Mouse (Mus musculus): Measurements from ENCODE around the gene Tmbim6. TPM values are rescaled to one million over a fixed set of nuclear protein-coding genes. Genes with fewer than 3 reads are reported as not detected.
"Not testable (repeated sequence)": the region's sequence is repeated elsewhere in the genome, so short reads cannot be mapped to it uniquely, and the experiment has no call there.

Tmbim6 gene
- polyA plus RNA-seq, 1 experiment from 2014 or later, result 653 TPM

DNA sequence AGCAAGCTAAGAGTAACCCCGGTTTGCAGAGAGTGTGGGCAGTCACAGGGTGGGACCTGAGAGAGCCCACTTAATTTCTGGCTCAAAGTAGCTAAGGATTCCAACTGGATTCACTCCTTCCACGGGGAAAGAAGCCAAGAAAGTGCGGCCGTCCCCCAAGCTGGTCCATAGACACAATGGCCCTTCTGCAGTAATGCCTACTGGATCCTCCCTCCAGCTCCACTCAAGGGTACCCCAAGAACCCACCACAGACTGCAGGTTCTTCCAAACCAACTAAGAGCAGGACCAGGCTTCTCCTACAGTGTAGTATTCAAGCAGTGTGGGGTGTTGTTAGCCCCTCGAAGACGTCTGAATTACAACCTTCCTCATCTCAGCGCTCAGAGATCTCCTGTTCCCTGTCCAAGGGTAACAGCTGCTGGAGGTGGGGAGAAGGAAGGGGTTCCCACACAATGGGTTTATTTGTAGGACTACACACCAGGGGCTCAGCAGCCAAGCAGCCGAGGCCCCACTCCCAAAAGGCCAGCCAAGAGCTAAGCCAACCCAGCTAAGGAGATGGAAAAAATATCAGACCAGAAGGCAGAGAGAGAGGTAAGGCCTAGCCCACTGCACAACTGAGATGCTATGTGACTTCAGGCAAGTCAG is 48.3 kb downstream of the Tmbim6 start:
- WGBS, result 55% methylated on average over 8 of the region's 8 CpGs
- Histone ChIP-seq H3K9ac (replicated peaks; ENCODE audit: low read length) (no peak overlapping the region), H3K27ac (ENCODE audit: low read length) (peak overlapping the region; percentile 66), H3K27me3 (ENCODE audit: insufficient read depth, low read length) (no peaks in the 10 kb centered on the region), H3K9me3 (ENCODE audit: low read length) (no peaks in the 10 kb centered on the region), H3K4me2 (replicated peaks; ENCODE audit: low read depth, low read length) (no peak overlapping the region), H3K36me3 (ENCODE audit: insufficient read depth, low read length) (no peaks in the 10 kb centered on the region; the same call in 1 of the 2 replicates), H3K4me1 (ENCODE audit: insufficient read depth, low read length) (peaks cover 60% of the 10 kb centered on the region), H3K4me3 (ENCODE audit: low read length) (no peak overlapping the region)
- ATAC-seq (ENCODE audit: low FRiP score, low TSS enrichment), result no peak

DNA sequence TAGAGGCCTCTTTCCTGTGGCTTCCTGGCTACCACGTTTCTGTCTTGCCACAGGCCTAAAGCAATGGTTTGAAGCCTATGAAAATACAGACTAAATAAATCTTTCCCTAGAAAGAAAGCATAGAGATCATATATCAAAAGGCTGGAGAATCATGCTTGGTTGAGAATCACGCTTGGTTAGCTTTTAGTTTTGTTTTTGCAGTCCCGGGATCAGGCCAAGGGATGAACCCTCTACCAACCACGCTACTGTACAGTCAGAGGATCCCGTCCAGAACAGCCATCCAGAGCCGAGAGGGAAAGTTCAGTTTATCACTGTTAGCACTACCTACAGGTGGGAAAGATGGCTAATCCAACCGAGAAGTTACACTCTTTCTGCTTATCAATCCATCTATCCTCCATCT is 49.7 kb downstream of the Tmbim6 start:
- Histone ChIP-seq H3K9ac (replicated peaks; ENCODE audit: low read length) (no peak overlapping the region), H3K27ac (ENCODE audit: low read length) (no peak overlapping the region), H3K9me3 (ENCODE audit: low read length) (no peaks in the 10 kb centered on the region), H3K36me3 (ENCODE audit: insufficient read depth, low read length) (no peaks in the 10 kb centered on the region; the same call in 1 of the 2 replicates), H3K4me1 (ENCODE audit: insufficient read depth, low read length) (peaks cover 46% of the 10 kb centered on the region), H3K4me2 (replicated peaks; ENCODE audit: low read depth, low read length) (no peak overlapping the region), H3K27me3 (ENCODE audit: insufficient read depth, low read length) (no peaks in the 10 kb centered on the region), H3K4me3 (ENCODE audit: low read length) (no peak overlapping the region)
- 20% methylated on average over 7 of the region's 7 CpGs for WGBS
- no peak for ATAC-seq (ENCODE audit: low FRiP score, low TSS enrichment)

DNA sequence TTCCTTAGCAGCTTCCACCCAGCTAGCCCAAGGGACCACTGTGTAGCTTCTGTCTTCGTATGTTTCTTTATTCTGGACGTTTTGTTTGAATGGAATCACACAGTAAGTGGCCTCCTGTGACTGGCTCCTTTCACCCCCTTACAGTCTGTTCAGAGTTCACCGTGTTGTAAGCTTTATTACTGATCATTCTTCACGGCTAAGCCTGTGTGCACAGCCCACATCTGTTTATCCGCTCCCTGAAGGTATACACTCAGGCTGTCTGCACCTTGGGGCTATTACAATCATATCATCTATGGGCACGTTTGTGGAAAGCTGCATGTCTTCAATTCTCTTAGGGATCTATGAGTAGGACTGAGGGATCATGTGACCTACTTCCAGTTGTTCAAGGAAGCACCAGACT is 52.9 kb downstream of the Tmbim6 start:
- no peak overlapping the region for H3K27ac ChIP-seq (ENCODE audit: low read length)
- H3K4me3 ChIP-seq (ENCODE audit: low read length), result no peak overlapping the region
- WGBS, result 59% methylated on average over 6 of the region's 6 CpGs
- H3K36me3 ChIP-seq (ENCODE audit: insufficient read depth, low read length), result no peaks in the 10 kb centered on the region; the same call in 1 of the 2 replicates
- H3K9ac ChIP-seq (replicated peaks; ENCODE audit: low read length), result no peak overlapping the region
- no peak for ATAC-seq (ENCODE audit: low FRiP score, low TSS enrichment)
- H3K4me2 ChIP-seq (replicated peaks; ENCODE audit: low read depth, low read length), result no peak overlapping the region
- no peaks in the 10 kb centered on the region for H3K27me3 ChIP-seq (ENCODE audit: insufficient read depth, low read length)
- no peaks in the 10 kb centered on the region for H3K9me3 ChIP-seq (ENCODE audit: low read length)
- H3K4me1 ChIP-seq (ENCODE audit: insufficient read depth, low read length), result peaks cover 39% of the 10 kb centered on the region

DNA sequence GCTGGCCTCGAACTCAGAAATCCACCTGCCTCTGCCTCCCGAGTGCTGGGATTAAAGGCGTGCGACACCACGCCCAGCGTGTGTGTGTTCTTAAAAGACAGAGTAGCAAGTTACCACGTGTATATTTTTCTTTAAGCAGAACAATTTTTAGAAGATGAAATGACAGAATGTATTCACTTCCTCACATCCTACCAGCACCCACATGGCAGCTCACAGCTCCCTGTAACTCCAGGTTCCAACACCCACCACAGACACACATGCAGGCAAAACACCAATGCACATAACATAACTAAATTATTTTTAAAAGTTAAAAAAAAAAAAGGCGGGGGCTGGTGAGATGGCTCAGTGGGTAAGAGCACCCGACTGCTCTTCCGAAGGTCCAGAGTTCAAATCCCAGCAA is 53.5 kb downstream of the Tmbim6 start:
- H3K9me3 ChIP-seq (ENCODE audit: low read length); H3K27me3 ChIP-seq (ENCODE audit: insufficient read depth, low read length); H3K27ac ChIP-seq (ENCODE audit: low read length); H3K9ac ChIP-seq (replicated peaks; ENCODE audit: low read length); H3K4me3 ChIP-seq (ENCODE audit: low read length); H3K4me2 ChIP-seq (replicated peaks; ENCODE audit: low read depth, low read length); H3K36me3 ChIP-seq (ENCODE audit: insufficient read depth, low read length); ATAC-seq (ENCODE audit: low FRiP score, low TSS enrichment): not testable (repeated sequence)
- 94% methylated on average over 10 of the region's 10 CpGs for WGBS
- peaks cover 33% of the 10 kb centered on the region for H3K4me1 ChIP-seq (ENCODE audit: insufficient read depth, low read length)

DNA sequence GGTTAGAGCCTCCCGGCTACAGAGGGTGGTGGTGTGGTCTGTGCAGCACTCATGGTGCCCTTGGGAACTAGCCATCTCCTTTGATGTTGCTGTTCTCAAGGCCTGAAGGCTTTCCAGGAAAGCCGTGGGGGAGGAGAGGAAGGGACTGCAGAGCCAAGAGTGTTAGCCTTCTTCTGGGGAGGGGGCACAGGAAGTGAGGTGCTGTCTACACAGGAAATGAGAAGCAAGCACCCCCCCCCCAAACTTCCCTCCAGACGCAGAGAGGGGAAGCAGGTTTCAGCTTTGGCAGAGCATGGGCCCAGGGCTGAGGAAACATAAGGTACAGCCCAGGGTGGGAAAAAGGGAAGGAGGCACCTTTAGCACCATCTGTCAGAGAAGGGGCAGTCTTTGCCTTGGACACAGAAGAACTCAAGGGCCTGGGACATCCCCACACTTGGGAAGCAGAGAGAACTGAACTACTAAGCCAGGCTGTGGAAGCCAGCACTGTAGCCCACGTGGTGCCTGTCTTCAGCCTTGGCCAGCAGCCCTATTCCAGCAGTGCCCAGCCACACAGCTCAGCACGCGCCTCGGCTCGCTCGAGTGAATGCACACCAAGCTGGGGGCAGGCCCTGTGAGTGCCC is 56.6 kb downstream of the Tmbim6 start:
- no peak overlapping the region; the same call in 1 of the 2 replicates for H3K9ac ChIP-seq (replicated peaks; ENCODE audit: low read length)
- H3K9me3 ChIP-seq (ENCODE audit: low read length), result no peaks in the 10 kb centered on the region
- H3K27me3 ChIP-seq (ENCODE audit: insufficient read depth, low read length), result no peaks in the 10 kb centered on the region
- H3K4me3 ChIP-seq (ENCODE audit: low read length), result no peak overlapping the region
- peaks cover 19% of the 10 kb centered on the region for H3K4me1 ChIP-seq (ENCODE audit: insufficient read depth, low read length)
- peak overlapping the region; percentile 47 for H3K27ac ChIP-seq (ENCODE audit: low read length)
- ATAC-seq (ENCODE audit: low FRiP score, low TSS enrichment), result peak; percentile 64
- WGBS, result 39% methylated on average over 9 of the region's 9 CpGs
- H3K36me3 ChIP-seq (ENCODE audit: insufficient read depth, low read length), result no peaks in the 10 kb centered on the region; the same call in 1 of the 2 replicates
- H3K4me2 ChIP-seq (replicated peaks; ENCODE audit: low read depth, low read length), result no peak overlapping the region

DNA sequence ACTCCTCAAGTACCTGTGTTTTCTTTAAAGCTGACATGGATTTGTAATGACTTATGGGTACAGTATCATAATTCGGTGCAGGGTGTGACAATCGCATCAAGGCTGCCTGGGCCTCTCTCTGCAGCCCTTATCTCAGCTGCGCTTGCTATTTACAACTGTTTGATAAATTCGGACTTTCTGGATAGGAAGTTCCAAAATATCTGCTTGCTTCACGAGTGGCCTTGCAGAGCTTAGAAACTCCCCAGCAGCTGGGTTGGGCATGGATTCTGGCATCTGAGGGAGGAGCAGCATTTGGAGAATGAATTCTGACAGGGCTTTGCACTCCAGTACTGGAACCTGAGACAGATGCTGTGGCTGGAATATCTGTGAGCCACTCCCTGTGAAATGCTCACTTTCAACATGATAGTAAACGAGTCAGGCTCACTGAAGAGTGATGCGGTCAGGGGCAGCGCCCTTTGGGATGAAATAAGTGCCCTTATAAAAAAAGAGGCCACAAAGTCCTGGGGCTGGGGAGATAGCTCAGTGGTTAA is 57.1 kb downstream of the Tmbim6 start:
- Histone ChIP-seq H3K4me3 (ENCODE audit: low read length) (no peak overlapping the region), H3K4me2 (replicated peaks; ENCODE audit: low read depth, low read length) (no peak overlapping the region), H3K9me3 (ENCODE audit: low read length) (no peaks in the 10 kb centered on the region), H3K4me1 (ENCODE audit: insufficient read depth, low read length) (peaks cover 19% of the 10 kb centered on the region), H3K27me3 (ENCODE audit: insufficient read depth, low read length) (no peaks in the 10 kb centered on the region), H3K27ac (ENCODE audit: low read length) (peak overlapping the region; percentile 47), H3K9ac (replicated peaks; ENCODE audit: low read length) (no peak overlapping the region; the same call in 1 of the 2 replicates), H3K36me3 (ENCODE audit: insufficient read depth, low read length) (no peaks in the 10 kb centered on the region; the same call in 1 of the 2 replicates)
- 55% methylated on average over 8 of the region's 8 CpGs for WGBS
- no peak for ATAC-seq (ENCODE audit: low FRiP score, low TSS enrichment)

DNA sequence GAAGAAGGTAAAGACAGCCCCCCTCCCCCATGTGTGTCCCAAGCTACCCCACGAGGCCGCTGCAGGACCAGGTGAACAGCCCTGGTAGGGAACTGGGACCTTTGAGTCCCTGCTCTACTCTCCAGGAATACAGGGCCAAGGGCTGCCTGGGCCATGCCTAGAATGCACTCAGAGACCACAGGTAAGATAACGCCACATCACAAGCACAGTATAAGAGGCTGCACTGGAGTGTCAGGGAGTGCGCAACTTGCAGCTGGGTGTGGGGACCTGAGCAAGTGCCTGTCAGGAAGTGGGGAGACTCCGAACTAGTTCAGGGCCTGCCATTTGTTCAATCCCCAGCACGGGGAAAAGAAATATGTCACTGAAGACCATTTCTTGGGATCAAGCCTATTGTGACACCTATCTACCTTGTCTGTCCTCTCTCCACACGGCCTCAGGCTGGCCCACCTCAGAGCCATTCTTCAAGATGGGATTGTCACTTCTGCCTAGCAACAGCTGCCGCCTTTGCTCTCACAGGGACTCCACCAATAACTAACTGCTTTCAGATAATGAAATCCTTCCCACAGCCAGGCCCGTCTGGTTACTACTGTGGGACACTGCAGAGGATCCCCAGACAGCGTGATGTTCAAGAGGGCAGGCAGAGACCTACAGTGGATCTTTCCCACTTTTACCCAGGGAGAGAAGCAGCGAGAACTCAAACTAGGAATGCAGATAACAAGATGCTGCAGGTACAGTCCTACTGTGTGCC is 60.6 kb downstream of the Tmbim6 start:
- H3K4me3 ChIP-seq (ENCODE audit: low read length), result no peak overlapping the region
- no peaks in the 10 kb centered on the region for H3K27me3 ChIP-seq (ENCODE audit: insufficient read depth, low read length)
- no peak overlapping the region for H3K9ac ChIP-seq (replicated peaks; ENCODE audit: low read length)
- no peak overlapping the region for H3K27ac ChIP-seq (ENCODE audit: low read length)
- no peaks in the 10 kb centered on the region for H3K9me3 ChIP-seq (ENCODE audit: low read length)
- ATAC-seq (ENCODE audit: low FRiP score, low TSS enrichment), result no peak
- no peaks in the 10 kb centered on the region for H3K36me3 ChIP-seq (ENCODE audit: insufficient read depth, low read length)
- no peak overlapping the region for H3K4me2 ChIP-seq (replicated peaks; ENCODE audit: low read depth, low read length)
- 78% methylated on average over 11 of the region's 11 CpGs for WGBS
- peaks cover 37% of the 10 kb centered on the region for H3K4me1 ChIP-seq (ENCODE audit: insufficient read depth, low read length)

DNA sequence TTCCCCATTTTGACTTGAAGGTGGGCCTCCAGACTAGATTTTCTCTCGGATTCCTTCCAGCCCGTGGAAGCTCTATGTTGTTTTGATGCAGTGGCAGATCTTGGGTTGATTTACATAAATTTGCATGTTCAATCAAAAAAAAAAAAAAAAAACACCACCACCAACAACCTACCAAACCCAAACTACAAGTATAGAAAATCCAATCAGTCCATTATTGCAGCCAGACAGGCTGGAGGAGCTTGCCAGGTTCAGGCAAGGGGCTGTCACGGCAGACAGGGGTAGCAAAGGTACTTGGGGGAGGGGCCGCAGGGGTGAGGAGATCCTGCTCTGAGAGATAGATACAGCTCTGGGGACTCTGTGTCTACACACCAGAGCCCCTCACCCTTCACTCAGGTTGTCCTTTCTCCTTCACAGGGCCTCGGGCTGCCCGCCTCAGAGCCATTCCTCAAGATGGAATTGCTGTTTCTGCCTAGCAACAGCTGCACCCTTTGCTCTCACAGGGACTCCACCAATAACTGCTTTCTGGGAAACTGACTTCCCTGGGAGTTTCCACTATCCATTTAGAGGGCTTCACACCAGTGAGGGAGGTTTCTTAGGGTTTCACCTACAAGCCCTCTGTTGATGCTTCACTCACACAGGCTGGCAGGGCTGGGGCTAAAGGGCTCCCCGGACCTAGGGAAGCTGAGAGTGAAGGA is 62.0 kb downstream of the Tmbim6 start:
- Histone ChIP-seq H3K9ac (replicated peaks; ENCODE audit: low read length) (no peak overlapping the region), H3K4me3 (ENCODE audit: low read length) (no peak overlapping the region), H3K4me2 (replicated peaks; ENCODE audit: low read depth, low read length) (no peak overlapping the region), H3K36me3 (ENCODE audit: insufficient read depth, low read length) (no peaks in the 10 kb centered on the region), H3K9me3 (ENCODE audit: low read length) (no peaks in the 10 kb centered on the region), H3K4me1 (ENCODE audit: insufficient read depth, low read length) (peaks cover 25% of the 10 kb centered on the region), H3K27me3 (ENCODE audit: insufficient read depth, low read length) (no peaks in the 10 kb centered on the region), H3K27ac (ENCODE audit: low read length) (no peak overlapping the region)
- 79% methylated on average over 7 of the region's 7 CpGs for WGBS
- no peak for ATAC-seq (ENCODE audit: low FRiP score, low TSS enrichment)

DNA sequence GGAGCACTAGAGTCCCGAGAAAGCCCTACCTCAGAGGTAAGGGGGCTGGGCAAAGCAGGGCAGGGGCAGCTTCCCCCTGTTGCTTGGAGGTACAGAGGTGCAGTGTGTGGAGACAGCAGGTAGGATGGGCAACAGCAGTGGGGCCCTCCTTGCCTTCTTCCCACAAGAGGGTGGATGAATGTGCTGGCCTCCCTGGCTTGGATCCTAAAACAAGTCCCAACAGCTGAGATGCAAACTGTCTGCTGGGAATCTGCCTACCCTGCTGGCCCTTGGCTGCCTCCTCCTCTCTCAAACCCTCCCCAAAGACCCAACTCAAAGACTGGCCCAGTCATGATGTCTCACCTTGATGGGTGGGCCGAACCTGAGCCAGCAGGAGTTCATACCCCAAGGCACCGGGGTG is 62.7 kb downstream of the Tmbim6 start:
- Histone ChIP-seq H3K4me3 (ENCODE audit: low read length) (no peak overlapping the region), H3K9ac (replicated peaks; ENCODE audit: low read length) (no peak overlapping the region), H3K27me3 (ENCODE audit: insufficient read depth, low read length) (no peaks in the 10 kb centered on the region), H3K9me3 (ENCODE audit: low read length) (no peaks in the 10 kb centered on the region), H3K4me2 (replicated peaks; ENCODE audit: low read depth, low read length) (no peak overlapping the region), H3K4me1 (ENCODE audit: insufficient read depth, low read length) (peaks cover 20% of the 10 kb centered on the region), H3K36me3 (ENCODE audit: insufficient read depth, low read length) (no peaks in the 10 kb centered on the region), H3K27ac (ENCODE audit: low read length) (no peak overlapping the region)
- 64% methylated on average over 3 of the region's 3 CpGs for WGBS
- ATAC-seq (ENCODE audit: low FRiP score, low TSS enrichment), result no peak
